Comparison of ENCODE assay signal across 16 mouse cellular contexts in the genomic region with DNA sequence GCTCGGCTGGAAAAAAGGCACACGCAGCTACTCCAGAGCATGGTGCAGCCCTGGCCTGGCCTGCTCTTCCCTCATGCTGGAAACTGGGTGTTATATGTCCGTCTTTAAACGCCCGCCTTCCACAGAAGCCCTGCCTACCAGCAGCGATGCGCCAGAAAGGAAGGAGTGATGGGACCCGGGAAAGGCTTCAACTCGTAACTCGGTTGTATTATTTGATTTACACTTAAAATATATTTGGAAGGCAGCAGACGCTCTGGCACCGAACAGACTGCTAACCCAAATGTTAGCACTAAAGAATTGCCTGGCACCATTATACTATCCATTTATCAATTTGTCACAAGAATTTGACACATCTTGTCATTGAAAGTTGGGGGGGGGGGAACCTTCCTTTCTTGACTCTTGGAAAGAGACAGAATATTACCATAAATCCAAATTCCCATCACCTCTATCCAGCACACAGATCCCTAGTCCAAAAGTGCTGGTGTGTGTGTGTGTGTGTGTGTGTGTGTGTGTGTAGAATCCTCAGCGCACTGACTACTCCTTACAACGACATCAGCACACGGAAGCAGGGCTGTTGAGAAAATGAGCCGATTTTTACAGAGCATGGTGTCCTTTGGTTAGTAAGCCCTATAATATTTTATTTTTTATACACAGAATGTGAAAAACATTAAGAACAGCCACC. TPM values are rescaled to one million over a fixed set of nuclear protein-coding genes. Genes with fewer than 3 reads are reported as not detected.
DNase-seq lines count a peak whose midpoint lies in the region; ATAC-seq and TF ChIP-seq lines count a peak whose summit lies in the region.
"Had no signal": no experiment of that assay in that cellular context is flagged by ENCODE, and none has a peak within 500 bp of the region (broad histone marks: within the 10 kb centered on the region; RNA-seq: fewer than 3 reads in every experiment).

No protein-coding gene starts in this region.

- H3K27me3 ChIP-seq in forebrain, embryonic 13.5 days, result no peaks in the 10 kb centered on the region
- 0 out of 2 replicates have a peak, but pooled peaks cover 12% of the 10 kb centered on the region for H3K27me3 ChIP-seq in forebrain, embryonic 10.5 days (ENCODE audit: poor library complexity, severe bottlenecking)
- H3K27me3 ChIP-seq in testis, adult 2 months (ENCODE audit: control insufficient read depth, insufficient read depth, low read length), result no peaks in the 10 kb centered on the region
- H3K27me3 ChIP-seq: heart, embryonic 13.5 days had no signal

- WGBS in forebrain, embryonic 13.5 days, result 83% methylated on average over 16 of the region's 16 CpGs
- WGBS in forebrain, embryonic 10.5 days, result 91% methylated on average over 16 of the region's 16 CpGs

- no peak for TF ChIP-seq POLR2A in testis, adult 2 months (IDR thresholded peaks at IDR 0.05; ENCODE audit: control insufficient read depth, low read depth, low read length)

- H3K4me2 ChIP-seq in forebrain, embryonic 13.5 days, result no peak overlapping the region
- H3K4me2 ChIP-seq: heart, embryonic 13.5 days had no signal

- TF ChIP-seq CTCF in testis, adult 2 months (IDR thresholded peaks at IDR 0.05; ENCODE audit: control insufficient read depth, insufficient read depth, insufficient replicate concordance, low read depth, low read length), result no peak

- DNase-seq in forebrain, embryonic 10.5 days (ENCODE audit: extremely low spot score, low spot score), result no peak
- DNase-seq in testis, postnatal 14 days (ENCODE audit: low spot score), result no peak
- DNase-seq in layer of hippocampus, postnatal 10 days (ENCODE audit: low spot score in 2 of 2), result peak; percentile 19 to 34
- DNase-seq in urinary bladder, postnatal 4 days (ENCODE audit: low spot score in 2 of 2), result no peak
- DNase-seq in adrenal gland, adult 2 months, result no peak
- no peak for DNase-seq in urinary bladder, postnatal 14 days (ENCODE audit: low spot score)
- DNase-seq: B cell, adult 2 months; liver, postnatal 0 days; midbrain, embryonic 14.5 days; thymus, adult 18-20 months had no signal

- no peaks in the 10 kb centered on the region for H3K9me3 ChIP-seq in forebrain, embryonic 13.5 days (replicated peaks)
- no peaks in the 10 kb centered on the region for H3K9me3 ChIP-seq in forebrain, embryonic 10.5 days
- H3K9me3 ChIP-seq: heart, embryonic 13.5 days had no signal

- no peak overlapping the region for H3K9ac ChIP-seq in forebrain, embryonic 13.5 days
- H3K9ac ChIP-seq: heart, embryonic 13.5 days; liver, postnatal 0 days had no signal

- no peak overlapping the region for H3K4me3 ChIP-seq in forebrain, embryonic 13.5 days
- no peak overlapping the region for H3K4me3 ChIP-seq in forebrain, embryonic 10.5 days
- peak overlapping the region; percentile 72 for H3K4me3 ChIP-seq in testis, adult 2 months (ENCODE audit: control insufficient read depth, low read depth, low read length)
- H3K4me3 ChIP-seq: heart, embryonic 13.5 days had no signal

- peaks cover 66% of the 10 kb centered on the region for H3K4me1 ChIP-seq in forebrain, embryonic 13.5 days
- H3K4me1 ChIP-seq in forebrain, embryonic 10.5 days, result peaks cover 55% of the 10 kb centered on the region
- peaks cover 10% of the 10 kb centered on the region for H3K4me1 ChIP-seq in testis, adult 2 months (ENCODE audit: control insufficient read depth, insufficient read depth, low read length)

- peaks cover 60% of the 10 kb centered on the region for H3K36me3 ChIP-seq in forebrain, embryonic 13.5 days (ENCODE audit: poor library complexity, severe bottlenecking)
- H3K36me3 ChIP-seq in forebrain, embryonic 10.5 days (replicated peaks), result peaks cover 89% of the 10 kb centered on the region
- H3K36me3 ChIP-seq in testis, adult 2 months (ENCODE audit: control insufficient read depth, insufficient read depth, low read length), result no peaks in the 10 kb centered on the region

- peak; percentile 53; the same call in 1 of the 2 replicates for ATAC-seq in forebrain, embryonic 13.5 days
- ATAC-seq: activated CD4-positive, CD25-positive, alpha-beta regulatory T cell, adult 4 months; liver, postnatal 0 days had no signal

- peak overlapping the region; percentile 41 for H3K27ac ChIP-seq in forebrain, embryonic 13.5 days
- no peak overlapping the region for H3K27ac ChIP-seq in forebrain, embryonic 10.5 days
- no peak overlapping the region for H3K27ac ChIP-seq in testis, adult 2 months (ENCODE audit: control insufficient read depth, insufficient read depth, low read depth, low read length)
- H3K27ac ChIP-seq: heart, embryonic 13.5 days; kidney, postnatal 0 days; macrophage had no signal

RNA-seq across cellular contexts. Expression of gene Efnb2, which starts 39.7 kb away (rescaled TPM):
- polyA plus RNA-seq in forebrain, embryonic 13.5 days (2015; fragmentation: Nextera tagmentation; extraction: Ambion mirVana), result 41.7 and 46.8 TPM in 2 replicates
- 28.7 and 29.9 TPM in 2 replicates for polyA plus RNA-seq in forebrain, embryonic 10.5 days (2016; fragmentation: Nextera tagmentation; extraction: Ambion mirVana)
- polyA plus RNA-seq in testis, adult 2 months (2012; rRNA removed), result 3.4 and 5.4 TPM in 2 replicates
- total RNA-seq in layer of hippocampus, postnatal 10 days (2021), result 10 to 100 TPM; 40.8 to 48.9 TPM
- 10 to 100 TPM; 15.1 to 18.0 TPM for total RNA-seq in adrenal gland, adult 2 months (2021)
- polyA plus RNA-seq in adrenal gland, adult 2 months (2012; rRNA removed), result 17.5 and 23.9 TPM in 2 replicates

Comparison
In these comparisons a context has a peak if more than half of its experiments do, and no peak if none do; other contexts are left out.
1. DNase-seq: peak in layer of hippocampus, postnatal 10 days (2 of 2); none in forebrain, embryonic 10.5 days (single experiment), testis, postnatal 14 days (single experiment), urinary bladder, postnatal 4 days (0 of 2), adrenal gland, adult 2 months (single experiment) and urinary bladder, postnatal 14 days (single experiment).